Mouse (Mus musculus): ENCODE measurements around the gene Dscam. TPM values are rescaled to one million over a fixed set of nuclear protein-coding genes. Genes with fewer than 3 reads are reported as not detected.

The Dscam gene
- polyA plus RNA-seq, 1 experiment = 1.2 TPM

- Histone ChIP-seq H3K4me1 (ENCODE audit: control insufficient read depth, insufficient read depth, insufficient read length) (peaks cover 13% of the 10 kb centered on the region; the same call in 1 of the 2 replicates), H3K36me3 (ENCODE audit: control insufficient read depth, insufficient read depth, low read length) (no peaks in the 10 kb centered on the region), H3K4me3 (ENCODE audit: extremely low read depth, insufficient read depth, insufficient read length) (no peak overlapping the region), H3K27ac (ENCODE audit: insufficient read depth, low read length) (peak overlapping the region; percentile 87), H3K27me3 (ENCODE audit: control insufficient read depth, insufficient read depth, low read length) (no peaks in the 10 kb centered on the region)
- 25% methylated on average over 7 of the region's 7 CpGs for WGBS
- TF ChIP-seq POLR2A (IDR thresholded peaks at IDR 0.05; ENCODE audit: low read depth, low read length) = no peak
- no peak for TF ChIP-seq CTCF (IDR thresholded peaks at IDR 0.05; ENCODE audit: extremely low read depth, insufficient read depth, insufficient read length, insufficient replicate concordance)
- DNase-seq (ENCODE audit: low read depth in 1 of 2, low spot score in 2 of 2) = peak; percentile 58 to 64
Measured at GRCm38 (mm10) chr16:96624570-96625411, 545.8 kb downstream of the Dscam start.

GRCm38 (mm10) chr16:96620861-96621260, 549.7 kb downstream of the Dscam start:
- H3K27ac ChIP-seq (ENCODE audit: insufficient read depth, low read length) = no peak overlapping the region
- no peak overlapping the region for H3K4me3 ChIP-seq (ENCODE audit: extremely low read depth, insufficient read depth, insufficient read length)
- no peaks in the 10 kb centered on the region for H3K36me3 ChIP-seq (ENCODE audit: control insufficient read depth, insufficient read depth, low read length)
- H3K4me1 ChIP-seq (ENCODE audit: control insufficient read depth, insufficient read depth, insufficient read length) = peaks cover 13% of the 10 kb centered on the region; the same call in 1 of the 2 replicates
- no peaks in the 10 kb centered on the region for H3K27me3 ChIP-seq (ENCODE audit: control insufficient read depth, insufficient read depth, low read length)
- no peak for TF ChIP-seq CTCF (IDR thresholded peaks at IDR 0.05; ENCODE audit: extremely low read depth, insufficient read depth, insufficient read length, insufficient replicate concordance)
- TF ChIP-seq POLR2A (IDR thresholded peaks at IDR 0.05; ENCODE audit: low read depth, low read length) = no peak
- DNase-seq (ENCODE audit: low read depth in 1 of 2, low spot score in 2 of 2) = no peak
- WGBS = 94% methylated on average over 6 of the region's 6 CpGs

DNA sequence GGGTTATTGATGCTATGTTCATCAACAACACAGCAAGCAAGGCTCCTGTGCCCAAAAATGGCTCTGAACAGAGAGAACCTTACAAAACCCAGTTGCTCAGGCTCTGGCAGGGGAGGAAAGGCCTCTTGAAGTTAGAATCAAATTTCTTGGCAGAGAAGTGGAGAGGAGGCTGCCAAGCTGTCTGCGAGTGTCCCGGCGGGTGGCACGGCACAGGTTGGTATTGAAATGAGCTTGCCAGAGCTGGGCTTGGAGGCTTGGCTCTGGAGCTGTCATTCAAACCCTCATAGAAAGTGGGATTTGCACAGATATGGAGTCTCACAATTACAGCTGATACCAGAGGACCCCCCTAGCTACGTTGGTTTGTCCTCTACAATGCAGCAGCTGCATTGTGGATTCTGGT, 550.1 kb downstream of the Dscam start:
- 81% methylated on average over 5 of the region's 5 CpGs for WGBS
- Histone ChIP-seq H3K4me3 (ENCODE audit: extremely low read depth, insufficient read depth, insufficient read length) (no peak overlapping the region), H3K4me1 (ENCODE audit: control insufficient read depth, insufficient read depth, insufficient read length) (peaks cover 13% of the 10 kb centered on the region; the same call in 1 of the 2 replicates), H3K27ac (ENCODE audit: insufficient read depth, low read length) (no peak overlapping the region), H3K36me3 (ENCODE audit: control insufficient read depth, insufficient read depth, low read length) (no peaks in the 10 kb centered on the region), H3K27me3 (ENCODE audit: control insufficient read depth, insufficient read depth, low read length) (no peaks in the 10 kb centered on the region)
- TF ChIP-seq POLR2A (IDR thresholded peaks at IDR 0.05; ENCODE audit: low read depth, low read length) (no peak), CTCF (IDR thresholded peaks at IDR 0.05; ENCODE audit: extremely low read depth, insufficient read depth, insufficient read length, insufficient replicate concordance) (no peak)
- DNase-seq (ENCODE audit: low read depth in 1 of 2, low spot score in 2 of 2) = no peak

- Histone ChIP-seq H3K27ac (ENCODE audit: insufficient read depth, low read length) (no peak overlapping the region), H3K4me1 (ENCODE audit: control insufficient read depth, insufficient read depth, insufficient read length) (no peaks in the 10 kb centered on the region), H3K27me3 (ENCODE audit: control insufficient read depth, insufficient read depth, low read length) (no peaks in the 10 kb centered on the region), H3K4me3 (ENCODE audit: extremely low read depth, insufficient read depth, insufficient read length) (no peak overlapping the region), H3K36me3 (ENCODE audit: control insufficient read depth, insufficient read depth, low read length) (no peaks in the 10 kb centered on the region)
- no peak for TF ChIP-seq CTCF (IDR thresholded peaks at IDR 0.05; ENCODE audit: extremely low read depth, insufficient read depth, insufficient read length, insufficient replicate concordance)
- TF ChIP-seq POLR2A (IDR thresholded peaks at IDR 0.05; ENCODE audit: low read depth, low read length) = no peak
- no peak for DNase-seq (ENCODE audit: low read depth in 1 of 2, low spot score in 2 of 2)
- 80% methylated on average over 4 of the region's 4 CpGs for WGBS
Measured at GRCm38 (mm10) chr16:96617772-96618171, 552.8 kb downstream of the Dscam start.

GRCm38 (mm10) chr16:96613275-96613674, 557.3 kb downstream of the Dscam start:
- WGBS = 77% methylated on average over 4 of the region's 4 CpGs
- H3K36me3 ChIP-seq (ENCODE audit: control insufficient read depth, insufficient read depth, low read length) = no peaks in the 10 kb centered on the region
- H3K4me1 ChIP-seq (ENCODE audit: control insufficient read depth, insufficient read depth, insufficient read length) = no peaks in the 10 kb centered on the region
- DNase-seq (ENCODE audit: low read depth in 1 of 2, low spot score in 2 of 2) = no peak
- H3K27me3 ChIP-seq (ENCODE audit: control insufficient read depth, insufficient read depth, low read length) = no peaks in the 10 kb centered on the region
- TF ChIP-seq POLR2A (IDR thresholded peaks at IDR 0.05; ENCODE audit: low read depth, low read length) = no peak
- TF ChIP-seq CTCF (IDR thresholded peaks at IDR 0.05; ENCODE audit: extremely low read depth, insufficient read depth, insufficient read length, insufficient replicate concordance) = no peak
- no peak overlapping the region for H3K27ac ChIP-seq (ENCODE audit: insufficient read depth, low read length)
- no peak overlapping the region for H3K4me3 ChIP-seq (ENCODE audit: extremely low read depth, insufficient read depth, insufficient read length)

DNA sequence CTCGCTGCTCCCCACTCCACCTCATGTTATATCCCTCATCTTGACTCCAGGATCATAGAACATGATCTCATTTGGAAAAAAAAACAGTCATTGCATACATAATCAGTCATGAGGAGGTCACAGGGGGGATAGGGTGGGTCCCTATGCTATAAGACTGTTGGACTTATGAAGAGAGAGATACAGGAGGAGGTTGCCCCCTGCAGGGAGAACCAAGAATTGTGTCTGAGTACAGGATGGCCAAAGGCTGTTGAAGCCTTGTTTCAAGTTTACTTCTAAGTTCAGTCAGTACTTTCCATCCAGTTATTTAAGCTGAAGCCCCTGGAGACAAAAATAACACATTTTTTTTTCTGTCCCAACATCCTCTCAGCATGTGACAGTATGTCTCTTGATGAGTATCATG, 559.7 kb downstream of the Dscam start:
- peak; percentile 45 to 72 for DNase-seq (ENCODE audit: low read depth in 1 of 2, low spot score in 2 of 2)
- TF ChIP-seq CTCF (IDR thresholded peaks at IDR 0.05; ENCODE audit: extremely low read depth, insufficient read depth, insufficient read length, insufficient replicate concordance) = peak; percentile 41; the same call in 1 of the 2 replicates
- no peak for TF ChIP-seq POLR2A (IDR thresholded peaks at IDR 0.05; ENCODE audit: low read depth, low read length)
- H3K27me3 ChIP-seq (ENCODE audit: control insufficient read depth, insufficient read depth, low read length) = no peaks in the 10 kb centered on the region
- no peaks in the 10 kb centered on the region for H3K4me1 ChIP-seq (ENCODE audit: control insufficient read depth, insufficient read depth, insufficient read length)
- H3K4me3 ChIP-seq (ENCODE audit: extremely low read depth, insufficient read depth, insufficient read length) = no peak overlapping the region
- WGBS = 88% methylated on average over 1 of the region's 1 CpGs
- H3K27ac ChIP-seq (ENCODE audit: insufficient read depth, low read length) = no peak overlapping the region
- no peaks in the 10 kb centered on the region for H3K36me3 ChIP-seq (ENCODE audit: control insufficient read depth, insufficient read depth, low read length)

GRCm38 (mm10) chr16:96602206-96602605, 568.3 kb downstream of the Dscam start:
- TF ChIP-seq POLR2A (IDR thresholded peaks at IDR 0.05; ENCODE audit: low read depth, low read length) = no peak
- TF ChIP-seq CTCF (IDR thresholded peaks at IDR 0.05; ENCODE audit: extremely low read depth, insufficient read depth, insufficient read length, insufficient replicate concordance) = no peak
- H3K4me1 ChIP-seq (ENCODE audit: control insufficient read depth, insufficient read depth, insufficient read length) = no peaks in the 10 kb centered on the region
- H3K27me3 ChIP-seq (ENCODE audit: control insufficient read depth, insufficient read depth, low read length) = no peaks in the 10 kb centered on the region
- H3K36me3 ChIP-seq (ENCODE audit: control insufficient read depth, insufficient read depth, low read length) = no peaks in the 10 kb centered on the region
- DNase-seq (ENCODE audit: low read depth in 1 of 2, low spot score in 2 of 2) = no peak
- WGBS = 87% methylated on average over 2 of the region's 2 CpGs
- no peak overlapping the region for H3K4me3 ChIP-seq (ENCODE audit: extremely low read depth, insufficient read depth, insufficient read length)
- no peak overlapping the region for H3K27ac ChIP-seq (ENCODE audit: insufficient read depth, low read length)
